Mouse (Mus musculus) kidney, embryonic 16.5 days (tissue): ENCODE measurements at regions not wholly inside any gene's neighbourhood (a gene's known extent, or its start where the extent isn't known, plus 50 kb on each side); places are given as distances from the start of the nearest gene placed in this dataset.

Source experiments
- ATAC-seq: fragments of 200-750 bp; cut with Nextera tagmentation; 2 replicates; pipeline ENCODE4 v1.8.0; 2017; ENCODE audit warnings: moderate TSS enrichment; ENCODE audit not compliant: low FRiP score, low TSS enrichment
- H3K27ac ChIP-seq: fragments of 300-500 bp; sonication (generic); 2 replicates; pipeline ENCODE4 v1.5.1; 2014; ENCODE audit warnings: low read length
- H3K27me3 ChIP-seq: fragments of 300-500 bp; sonication (generic); 2 replicates; pipeline ENCODE4 v1.6.1; 2014; ENCODE audit warnings: low read length, control low read depth, mixed read lengths; ENCODE audit not compliant: insufficient read depth
- H3K36me3 ChIP-seq: fragments of 300-500 bp; sonication (generic); 2 replicates; pipeline ENCODE4 v1.6.1; 2014; ENCODE audit warnings: low read length, control low read depth, mixed read lengths; ENCODE audit not compliant: insufficient read depth
- H3K4me1 ChIP-seq: fragments of 300-500 bp; sonication (generic); 2 replicates; pipeline ENCODE4 v1.6.1; 2014; ENCODE audit warnings: low read length, control low read depth, mixed read lengths; ENCODE audit not compliant: insufficient read depth
- H3K4me2 ChIP-seq: fragments of 300-500 bp; sonication (generic); replicated peaks from 2 replicates; pipeline ENCODE4 v1.6.1; 2014; ENCODE audit warnings: low read depth, low read length
- H3K4me3 ChIP-seq: fragments of 300-500 bp; sonication (generic); 2 replicates; pipeline ENCODE4 v1.5.1; 2014; ENCODE audit warnings: mild to moderate bottlenecking, low read length
- H3K9ac ChIP-seq: fragments of 300-500 bp; sonication (generic); replicated peaks from 2 replicates; pipeline ENCODE4 v1.6.1; 2014; ENCODE audit warnings: low read length
- H3K9me3 ChIP-seq: fragments of 300-500 bp; sonication (generic); 2 replicates; pipeline ENCODE4 v1.6.1; 2016; ENCODE audit warnings: low read length, control low read depth
- WGBS: fragments of 180-500 bp; shearing (Covaris S2); extraction: QIAGEN DNeasy Blood & Tissue Kit; methylation state at CpG from one replicate; pipeline ENCODE4 v1.1.7; 2014; 5-methylcytosine and 5-hydroxymethylcytosine counted together

DNA sequence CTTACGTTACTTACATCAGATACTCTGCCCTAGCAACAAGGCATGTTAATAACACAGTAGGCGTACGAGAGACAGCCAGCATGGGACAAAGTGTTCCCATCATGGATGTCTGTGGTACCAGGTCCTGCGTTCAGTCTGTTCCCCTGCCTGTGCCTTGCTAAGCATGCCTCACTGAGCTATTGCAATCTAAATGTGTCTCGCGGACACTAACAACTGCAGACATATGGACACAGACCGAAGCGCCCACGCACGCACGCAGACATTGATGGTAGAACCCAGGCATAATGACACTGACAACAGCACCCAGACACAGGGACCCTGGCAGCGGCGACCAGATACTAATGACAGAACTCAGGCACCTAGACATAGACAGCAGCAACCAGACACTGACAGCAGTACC, 355.5 kb upstream of the Zdhhc25 start:
- no peak overlapping the region for H3K27ac ChIP-seq
- H3K4me2 ChIP-seq: no peak overlapping the region
- no peaks in the 10 kb centered on the region for H3K4me1 ChIP-seq
- H3K9ac ChIP-seq: no peak overlapping the region
- no peaks in the 10 kb centered on the region for H3K27me3 ChIP-seq
- 88% methylated on average over 13 of the region's 13 CpGs for WGBS
- no peak overlapping the region for H3K4me3 ChIP-seq
- no peak for ATAC-seq
- H3K9me3 ChIP-seq: no peaks in the 10 kb centered on the region
- no peaks in the 10 kb centered on the region for H3K36me3 ChIP-seq

DNA sequence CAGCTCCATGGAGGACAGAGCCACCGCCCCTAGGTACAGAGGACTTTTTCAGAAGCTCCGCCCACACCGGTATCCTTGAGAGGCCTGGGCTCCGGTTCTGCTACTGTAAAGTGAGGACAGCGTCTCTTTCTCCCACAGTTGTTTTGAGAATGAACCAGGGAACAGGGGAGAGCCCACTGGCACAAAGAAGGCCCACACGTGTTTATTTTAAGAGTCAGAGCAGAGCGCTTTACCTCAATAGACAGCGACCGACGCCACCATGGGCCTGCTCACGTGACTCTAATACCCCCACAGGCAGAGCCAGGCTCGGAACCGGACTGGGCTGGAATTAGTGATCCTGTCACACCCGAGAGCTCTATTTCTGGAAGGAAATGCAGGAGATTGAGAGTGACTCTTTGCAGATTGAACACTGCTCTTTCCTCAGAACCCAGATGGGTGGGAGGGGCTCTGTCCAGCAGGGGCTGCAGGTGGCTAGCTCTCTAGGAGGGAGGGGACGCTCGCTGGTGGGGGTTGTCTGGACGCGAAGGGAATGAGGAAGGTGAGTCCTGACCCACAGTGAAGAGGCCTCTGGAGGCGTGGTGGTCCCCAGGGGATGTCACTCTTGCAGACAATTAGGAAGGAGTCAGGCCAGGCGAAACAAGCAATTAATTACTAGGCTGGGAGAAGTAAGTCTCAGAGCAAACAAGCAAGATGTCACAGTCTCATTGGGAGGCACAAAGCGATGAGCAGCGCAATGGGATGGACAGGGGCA, 354.4 kb upstream of the Zdhhc25 start:
- Histone ChIP-seq H3K4me1 (no peaks in the 10 kb centered on the region), H3K4me3 (no peak overlapping the region), H3K36me3 (no peaks in the 10 kb centered on the region), H3K27me3 (no peaks in the 10 kb centered on the region), H3K9ac (no peak overlapping the region), H3K9me3 (no peaks in the 10 kb centered on the region), H3K4me2 (no peak overlapping the region), H3K27ac (no peak overlapping the region)
- 54% methylated on average over 22 of the region's 22 CpGs for WGBS
- ATAC-seq: no peak

DNA sequence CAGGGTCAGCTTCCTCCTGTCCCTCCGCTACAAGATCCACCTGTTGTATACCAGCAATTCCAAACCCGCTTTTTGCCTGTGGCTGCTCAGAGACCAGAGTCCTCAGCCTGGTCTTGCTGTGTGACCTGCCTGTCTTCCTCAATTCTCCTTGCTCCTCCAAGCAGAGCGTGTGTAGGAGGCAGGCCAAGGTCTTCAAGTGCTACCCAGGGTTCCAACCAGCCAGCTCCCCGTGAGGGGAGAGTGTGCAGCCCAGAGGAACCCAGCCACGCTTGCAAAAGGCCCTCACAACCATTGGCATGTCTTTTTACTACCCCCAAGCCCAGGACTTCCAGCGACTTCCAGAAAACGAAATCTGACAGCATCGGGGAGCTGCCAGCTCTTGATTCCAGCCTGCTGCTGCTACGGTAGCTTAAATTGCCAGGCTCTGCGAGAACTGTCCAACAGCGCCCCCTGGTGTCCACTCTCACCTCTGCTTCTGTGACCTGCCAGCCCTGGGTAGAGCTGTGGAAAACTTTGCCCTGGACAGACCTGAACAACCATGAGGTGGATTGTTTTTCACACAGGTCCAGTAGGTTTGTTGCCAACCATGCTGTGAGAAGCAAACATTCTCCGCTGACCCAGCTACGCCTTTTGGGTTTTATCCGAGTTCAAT, 352.0 kb upstream of the Zdhhc25 start:
- Histone ChIP-seq H3K4me2 (no peak overlapping the region), H3K27me3 (no peaks in the 10 kb centered on the region), H3K9ac (no peak overlapping the region), H3K9me3 (no peaks in the 10 kb centered on the region), H3K4me3 (no peak overlapping the region), H3K4me1 (no peaks in the 10 kb centered on the region), H3K27ac (no peak overlapping the region), H3K36me3 (no peaks in the 10 kb centered on the region)
- WGBS: 26% methylated on average over 14 of the region's 14 CpGs
- peak; percentile 51; the same call in 1 of the 2 replicates for ATAC-seq

DNA sequence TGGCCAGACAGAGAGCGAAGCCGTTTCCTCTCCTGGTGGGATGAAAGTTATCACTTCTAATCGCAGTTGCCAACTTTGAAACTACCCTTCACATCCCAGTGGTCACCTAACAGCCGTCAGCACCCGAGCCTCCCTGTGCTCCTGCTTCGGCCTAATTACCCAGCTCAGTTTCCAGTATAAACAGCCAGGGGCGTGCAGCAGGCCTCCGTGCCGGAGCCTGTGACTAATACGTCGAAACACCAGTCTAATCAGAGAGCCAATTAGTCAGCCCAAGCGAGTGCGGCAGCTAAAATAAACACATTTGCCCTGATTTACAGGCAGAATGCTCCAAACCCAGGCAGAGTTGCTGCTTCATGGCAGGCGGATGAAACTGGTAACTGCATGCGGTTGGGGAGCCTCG, 312.1 kb upstream of the Zdhhc25 start:
- peak; percentile 42; the same call in 1 of the 2 replicates for ATAC-seq
- H3K9me3 ChIP-seq: no peaks in the 10 kb centered on the region
- H3K4me2 ChIP-seq: no peak overlapping the region
- H3K4me3 ChIP-seq: no peak overlapping the region
- H3K27me3 ChIP-seq: peaks cover 43% of the 10 kb centered on the region
- H3K4me1 ChIP-seq: no peaks in the 10 kb centered on the region
- H3K9ac ChIP-seq: no peak overlapping the region
- H3K36me3 ChIP-seq: no peaks in the 10 kb centered on the region
- H3K27ac ChIP-seq: no peak overlapping the region
- WGBS: 12% methylated on average over 16 of the region's 16 CpGs

- Histone ChIP-seq H3K4me2 (no peak overlapping the region), H3K36me3 (no peaks in the 10 kb centered on the region), H3K27ac (no peak overlapping the region), H3K9me3 (no peaks in the 10 kb centered on the region), H3K27me3 (peaks cover 45% of the 10 kb centered on the region), H3K4me1 (no peaks in the 10 kb centered on the region), H3K9ac (no peak overlapping the region), H3K4me3 (no peak overlapping the region)
- ATAC-seq: no peak
- 50% methylated on average over 3 of the region's 3 CpGs for WGBS
These were observed 311.4 kb upstream of the Zdhhc25 start for GRCm38 (mm10) chr15:88288696-88289095.

DNA sequence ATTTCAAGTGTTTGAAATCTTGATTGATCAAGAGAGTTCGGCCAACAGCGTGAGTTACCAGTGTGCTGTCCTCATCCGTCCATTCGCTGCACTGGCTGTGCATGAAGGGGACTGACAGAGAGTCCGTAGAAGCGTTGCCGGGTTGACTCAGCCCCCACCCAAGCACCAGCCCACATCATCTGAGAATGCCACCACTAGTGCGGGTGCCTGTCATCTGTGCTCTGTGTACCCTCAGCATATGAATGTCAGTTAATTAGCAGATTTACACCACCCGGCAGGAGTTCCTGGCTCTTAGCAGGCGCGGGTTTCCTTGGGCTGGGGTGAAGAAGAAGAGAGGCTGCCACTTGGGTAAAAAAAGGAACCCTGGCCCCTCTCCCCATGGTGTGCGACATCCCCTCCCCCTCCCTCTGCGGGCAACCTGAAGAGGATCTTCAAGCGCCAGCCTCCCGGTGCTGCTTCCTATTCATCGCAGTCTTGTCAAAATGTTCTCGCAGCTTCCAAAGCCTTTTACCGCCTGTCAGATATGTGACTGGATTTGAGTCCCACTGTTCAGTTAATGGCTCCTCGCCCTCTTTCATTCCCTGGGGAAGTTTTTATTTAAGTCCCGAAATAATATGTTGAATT, 309.2 kb upstream of the Zdhhc25 start:
- Histone ChIP-seq H3K4me1 (no peaks in the 10 kb centered on the region), H3K4me3 (no peak overlapping the region), H3K9ac (no peak overlapping the region), H3K36me3 (no peaks in the 10 kb centered on the region), H3K27me3 (peaks cover 45% of the 10 kb centered on the region), H3K4me2 (no peak overlapping the region), H3K9me3 (no peaks in the 10 kb centered on the region), H3K27ac (no peak overlapping the region)
- ATAC-seq: no peak
- WGBS: 27% methylated on average over 20 of the region's 20 CpGs

- Histone ChIP-seq H3K27ac (no peak overlapping the region), H3K4me1 (no peaks in the 10 kb centered on the region), H3K4me2 (no peak overlapping the region), H3K36me3 (no peaks in the 10 kb centered on the region), H3K4me3 (no peak overlapping the region), H3K27me3 (peaks cover 10% of the 10 kb centered on the region), H3K9me3 (no peaks in the 10 kb centered on the region), H3K9ac (no peak overlapping the region)
- ATAC-seq: no peak
- 72% methylated on average over 6 of the region's 6 CpGs for WGBS
These were observed 301.0 kb upstream of the Zdhhc25 start for GRCm38 (mm10) chr15:88299061-88299460.

GRCm38 (mm10) chr15:88311158-88311557, 288.9 kb upstream of the Zdhhc25 start:
- 67% methylated on average over 8 of the region's 8 CpGs for WGBS
- no peak overlapping the region for H3K4me3 ChIP-seq
- no peaks in the 10 kb centered on the region for H3K36me3 ChIP-seq
- no peaks in the 10 kb centered on the region for H3K9me3 ChIP-seq
- H3K27ac ChIP-seq: no peak overlapping the region
- no peaks in the 10 kb centered on the region for H3K4me1 ChIP-seq
- no peak for ATAC-seq
- peaks cover 12% of the 10 kb centered on the region; the same call in 1 of the 2 replicates for H3K27me3 ChIP-seq
- no peak overlapping the region for H3K4me2 ChIP-seq
- H3K9ac ChIP-seq: no peak overlapping the region

DNA sequence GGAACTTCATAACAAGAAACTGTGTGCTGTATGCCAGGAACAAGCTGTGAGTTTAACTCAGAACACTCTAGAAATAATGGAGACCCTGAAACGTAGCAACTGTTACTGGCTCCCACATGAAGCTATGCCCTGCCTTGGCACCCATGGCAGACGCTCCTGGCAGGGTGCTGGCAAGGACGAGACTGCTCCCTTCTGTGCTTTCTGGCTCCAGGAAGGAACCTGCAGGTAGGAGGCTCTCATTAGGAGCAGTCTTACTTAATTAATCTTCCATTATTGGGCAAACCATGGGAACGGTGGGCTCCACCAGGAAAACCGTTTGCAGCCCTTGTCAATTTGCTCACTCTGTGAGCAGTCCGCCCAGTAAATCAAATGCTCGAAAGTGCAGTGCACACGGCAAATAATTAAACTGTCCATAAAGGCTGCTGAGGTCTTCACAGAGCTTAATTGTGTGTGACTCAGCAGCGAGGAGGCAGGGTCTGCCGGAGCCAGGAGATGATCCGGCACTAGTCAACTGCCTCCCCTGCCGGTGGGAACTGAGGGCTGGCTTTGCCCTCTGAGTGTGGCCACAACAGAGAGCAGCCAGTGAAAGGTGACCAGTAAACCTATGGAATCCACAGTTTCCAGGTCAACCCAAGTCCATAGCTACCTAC, 285.2 kb upstream of the Zdhhc25 start:
- Histone ChIP-seq H3K4me2 (no peak overlapping the region), H3K36me3 (no peaks in the 10 kb centered on the region), H3K9me3 (no peaks in the 10 kb centered on the region), H3K27me3 (peaks cover 11% of the 10 kb centered on the region; the same call in 1 of the 2 replicates), H3K4me3 (no peak overlapping the region), H3K4me1 (no peaks in the 10 kb centered on the region), H3K9ac (no peak overlapping the region), H3K27ac (no peak overlapping the region)
- WGBS: 18% methylated on average over 12 of the region's 12 CpGs
- ATAC-seq: peak; percentile 54
